ENCODE assay signal across 9 mouse cellular contexts in the genomic region with DNA sequence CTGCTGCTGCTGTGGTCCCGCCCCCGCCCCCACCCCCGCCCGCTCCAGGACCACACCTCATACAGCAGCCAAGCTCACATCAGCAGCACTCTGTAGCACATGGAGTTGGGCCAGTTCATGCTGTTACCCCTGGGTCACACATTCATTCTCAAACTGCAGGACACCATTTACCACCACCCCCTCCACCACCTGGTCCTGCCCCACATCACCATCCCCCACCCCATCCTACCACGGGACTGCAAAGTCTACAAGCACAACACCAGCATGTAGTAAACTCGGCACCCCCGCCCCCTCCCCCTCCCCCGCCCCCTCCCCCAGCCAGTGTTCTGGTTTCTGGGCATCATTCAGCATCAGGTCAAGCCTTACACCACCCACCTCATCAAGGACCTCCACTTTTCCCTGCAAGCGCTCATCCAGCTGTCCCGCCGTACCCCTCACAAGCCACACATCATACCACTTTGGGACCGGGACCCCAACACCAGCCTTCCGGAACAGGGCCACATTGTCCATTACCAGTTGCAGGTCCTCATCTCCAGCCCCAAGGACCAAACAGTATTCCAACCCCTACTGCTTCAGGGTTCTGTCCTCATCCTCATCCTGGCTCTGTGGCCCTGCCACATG.
DNase-seq lines count a peak whose midpoint lies in the region; ATAC-seq and TF ChIP-seq lines count a peak whose summit lies in the region.
"Had no signal": no experiment of that assay in that cellular context is flagged by ENCODE, and none has a peak within 500 bp of the region (broad histone marks: within the 10 kb centered on the region; RNA-seq: fewer than 3 reads in every experiment).

No protein-coding gene starts in this region.

- ATAC-seq in heart, embryonic 11.5 days (replicated peaks; ENCODE audit: insufficient number of reproducible peaks, low FRiP score, low TSS enrichment): peak; percentile 40; the same call in 1 of the 2 replicates
- peak; percentile 50; the same call in 1 of the 2 replicates for ATAC-seq in neural tube, embryonic 11.5 days (ENCODE audit: insufficient read depth, low FRiP score, low TSS enrichment)
- ATAC-seq in limb, embryonic 13.5 days (ENCODE audit: low FRiP score, low read depth): peak; percentile 69
- peak; percentile 27; the same call in 1 of the 2 replicates for ATAC-seq in stomach, postnatal 0 days (ENCODE audit: low FRiP score, low TSS enrichment)

- no peak overlapping the region for H3K4me3 ChIP-seq in heart, embryonic 11.5 days (ENCODE audit: low read depth, low read length)
- no peak overlapping the region for H3K4me3 ChIP-seq in neural tube, embryonic 11.5 days (ENCODE audit: low read depth, low read length)
- no peak overlapping the region for H3K4me3 ChIP-seq in limb, embryonic 13.5 days
- H3K4me3 ChIP-seq in stomach, postnatal 0 days (ENCODE audit: low read depth, low read length): no peak overlapping the region
- H3K4me3 ChIP-seq: gastrocnemius, adult 2 months had no signal

- TF ChIP-seq CTCF in stomach, postnatal 0 days (IDR thresholded peaks at IDR 0.05; ENCODE audit: low read depth): no peak

- intact Hi-C loops in heart, postnatal 36 days (cut with DNase I): loop anchor here (5.0 kb wide), 1 partner anchor 35 kb away; no protein-coding TSS in a partner anchor

- no peak overlapping the region for H3K9ac ChIP-seq in heart, embryonic 11.5 days (ENCODE audit: low read depth, low read length)
- no peak overlapping the region for H3K9ac ChIP-seq in neural tube, embryonic 11.5 days (ENCODE audit: low read length)
- H3K9ac ChIP-seq in limb, embryonic 13.5 days: no peak overlapping the region
- H3K9ac ChIP-seq in stomach, postnatal 0 days (ENCODE audit: low read length): no peak overlapping the region

- peaks cover 38% of the 10 kb centered on the region for H3K36me3 ChIP-seq in heart, embryonic 11.5 days (ENCODE audit: control insufficient read depth, insufficient read depth, low read length)
- peaks cover 32% of the 10 kb centered on the region for H3K36me3 ChIP-seq in neural tube, embryonic 11.5 days (ENCODE audit: control insufficient read depth, insufficient read depth, low read length)
- peaks cover 73% of the 10 kb centered on the region for H3K36me3 ChIP-seq in limb, embryonic 13.5 days
- H3K36me3 ChIP-seq in stomach, postnatal 0 days (ENCODE audit: control insufficient read depth, insufficient read depth, low read length): peaks cover 35% of the 10 kb centered on the region

- no peaks in the 10 kb centered on the region for H3K4me1 ChIP-seq in heart, embryonic 11.5 days (ENCODE audit: control insufficient read depth, insufficient read depth, low read length)
- H3K4me1 ChIP-seq in neural tube, embryonic 11.5 days (ENCODE audit: control insufficient read depth, insufficient read depth, low read length): no peaks in the 10 kb centered on the region
- H3K4me1 ChIP-seq in limb, embryonic 13.5 days: peaks cover 8% of the 10 kb centered on the region
- no peaks in the 10 kb centered on the region for H3K4me1 ChIP-seq in stomach, postnatal 0 days (replicated peaks; ENCODE audit: control insufficient read depth, insufficient read depth)

- TF ChIP-seq EP300 in stomach, postnatal 0 days (optimal IDR thresholded peaks at IDR 0.05): no peak

- no peaks in the 10 kb centered on the region for H3K27me3 ChIP-seq in heart, embryonic 11.5 days (ENCODE audit: control insufficient read depth, insufficient read depth, low read length)
- H3K27me3 ChIP-seq in neural tube, embryonic 11.5 days (ENCODE audit: control insufficient read depth, insufficient read depth, low read length): no peaks in the 10 kb centered on the region
- no peaks in the 10 kb centered on the region for H3K27me3 ChIP-seq in limb, embryonic 13.5 days
- no peaks in the 10 kb centered on the region for H3K27me3 ChIP-seq in stomach, postnatal 0 days (ENCODE audit: control insufficient read depth, insufficient read depth, low read length)

- no peak overlapping the region for H3K4me2 ChIP-seq in heart, embryonic 11.5 days
- no peak overlapping the region for H3K4me2 ChIP-seq in neural tube, embryonic 11.5 days (ENCODE audit: low read depth)
- H3K4me2 ChIP-seq in limb, embryonic 13.5 days (replicated peaks): no peak overlapping the region
- no peak overlapping the region for H3K4me2 ChIP-seq in stomach, postnatal 0 days (replicated peaks; ENCODE audit: low read depth)

- WGBS in heart, embryonic 11.5 days (ENCODE audit: insufficient replicate concordance): 77% methylated on average over 12 of the region's 13 CpGs
- 75% methylated on average over 11 of the region's 13 CpGs for WGBS in neural tube, embryonic 11.5 days
- 44% methylated on average over 9 of the region's 13 CpGs for WGBS in limb, embryonic 13.5 days
- WGBS in stomach, postnatal 0 days: 74% methylated on average over 11 of the region's 13 CpGs

- H3K27ac ChIP-seq in heart, embryonic 11.5 days (ENCODE audit: low read depth, low read length): no peak overlapping the region
- H3K27ac ChIP-seq in neural tube, embryonic 11.5 days (ENCODE audit: low read depth, low read length): no peak overlapping the region
- no peak overlapping the region for H3K27ac ChIP-seq in limb, embryonic 13.5 days
- no peak overlapping the region for H3K27ac ChIP-seq in stomach, postnatal 0 days (replicated peaks)
- H3K27ac ChIP-seq: gastrocnemius, adult 2 months had no signal

- no peak for DNase-seq in heart, postnatal 36 days
- no peak for DNase-seq in neural tube, embryonic 11.5 days (ENCODE audit: low spot score)
- no peak for DNase-seq in neural tube, embryonic 10.5 days (ENCODE audit: extremely low spot score, low spot score)
- DNase-seq in stomach, postnatal 0 days (ENCODE audit: low spot score): no peak
- DNase-seq in layer of hippocampus, adult 9-11 months: no peak
- no peak for DNase-seq in thymus, postnatal 4 days
- DNase-seq: gastrocnemius, adult 2 months had no signal

- H3K9me3 ChIP-seq in heart, embryonic 11.5 days (replicated peaks; ENCODE audit: control insufficient read depth, low read length): no peaks in the 10 kb centered on the region
- no peaks in the 10 kb centered on the region for H3K9me3 ChIP-seq in neural tube, embryonic 11.5 days (ENCODE audit: control insufficient read depth, low read length)
- H3K9me3 ChIP-seq in limb, embryonic 13.5 days: no peaks in the 10 kb centered on the region
- H3K9me3 ChIP-seq in stomach, postnatal 0 days (ENCODE audit: control insufficient read depth, low read length): no peaks in the 10 kb centered on the region
